Mouse (Mus musculus) adrenal gland (tissue): ENCODE results near the gene Shkbp1.

Experiments
- intact Hi-C: fragments of 180-260 bp; cut with DNase I; formaldehyde crosslinking; loops from one replicate; pipeline ENCODE4 v1.15.1; 2025

Gene Shkbp1

GRCm38 (mm10) chr7:27311651-27312284 lies 44.1 kb downstream of the Shkbp1 start:
- intact Hi-C loops: no loop called here

GRCm38 (mm10) chr7:27310996-27311535 lies 44.8 kb downstream of the Shkbp1 start:
- intact Hi-C loops: no loop called here

- intact Hi-C loops: no loop called here
Measured at GRCm38 (mm10) chr7:27310306-27310705, 45.5 kb downstream of the Shkbp1 start.

- intact Hi-C loops: no loop called here
Measured at GRCm38 (mm10) chr7:27309832-27310231, 46.0 kb downstream of the Shkbp1 start.

- intact Hi-C loops: no loop called here
Measured at GRCm38 (mm10) chr7:27308821-27309549, 46.8 kb downstream of the Shkbp1 start.

GRCm38 (mm10) chr7:27307551-27307950 lies 48.3 kb downstream of the Shkbp1 start:
- intact Hi-C loops: no loop called here

- intact Hi-C loops: no loop called here
Measured at GRCm38 (mm10) chr7:27306161-27307160, 49.4 kb downstream of the Shkbp1 start.

- intact Hi-C loops: no loop called here
Measured at GRCm38 (mm10) chr7:27305091-27305730, 50.6 kb downstream of the Shkbp1 start.

- intact Hi-C loops: no loop called here
Measured at GRCm38 (mm10) chr7:27302172-27302571, 53.6 kb downstream of the Shkbp1 start.

- intact Hi-C loops: no loop called here
Measured at GRCm38 (mm10) chr7:27300801-27301200, 55.0 kb downstream of the Shkbp1 start.

- intact Hi-C loops: no loop called here
Measured at GRCm38 (mm10) chr7:27300351-27300750, 55.5 kb downstream of the Shkbp1 start.

GRCm38 (mm10) chr7:27298816-27299215 lies 57.0 kb downstream of the Shkbp1 start:
- intact Hi-C loops: loop anchor here (5.0 kb wide), 1 partner anchor 33 kb away; no protein-coding TSS in a partner anchor

GRCm38 (mm10) chr7:27298033-27298610 lies 57.7 kb downstream of the Shkbp1 start:
- intact Hi-C loops: loop anchor here (5.0 kb wide), 1 partner anchor 34 kb away; no protein-coding TSS in a partner anchor

- intact Hi-C loops: loop anchor here (5.0 kb wide), 1 partner anchor 36 kb away; no protein-coding TSS in a partner anchor
Measured at GRCm38 (mm10) chr7:27296518-27296917, 59.3 kb downstream of the Shkbp1 start.

- intact Hi-C loops: loop anchor here (5.0 kb wide), 1 partner anchor 36 kb away; no protein-coding TSS in a partner anchor
Measured at GRCm38 (mm10) chr7:27295956-27296355, 59.9 kb downstream of the Shkbp1 start.
